Mouse (Mus musculus): ENCODE data around the gene Sik2. TPM values are rescaled to one million over a fixed set of nuclear protein-coding genes. Genes with fewer than 3 reads are reported as not detected.

The Sik2 gene
- 20.2 and 26.8 TPM in 2 replicates for polyA plus RNA-seq (2012; rRNA removed)

- peak; percentile 84 for DNase-seq
- Histone ChIP-seq H3K4me1 (ENCODE audit: control insufficient read depth, insufficient read depth, low read length) (peaks cover 4% of the 10 kb centered on the region; the same call in 1 of the 2 replicates), H3K4me3 (replicated peaks; ENCODE audit: extremely low read depth, low read depth, low read length) (peak within 1 kb of the TSS; percentile 84)
- TF ChIP-seq CTCF (IDR thresholded peaks at IDR 0.05; ENCODE audit: insufficient read depth, low read length) (peak; percentile 72), POLR2A (IDR thresholded peaks at IDR 0.05; ENCODE audit: borderline replicate concordance, extremely low read depth, low read depth, low read length) (peak; percentile 85)
- 1% methylated on average over 61 of the region's 85 CpGs for WGBS
Observed at GRCm38 (mm10) chr9:51008841-51009655, at the start of gene Sik2. Gene Sik2 (minus strand): TSS chr9:51009073.

GRCm38 (mm10) chr9:51056360-51057324 lies 47.8 kb upstream of the Sik2 start:
- Histone ChIP-seq H3K4me3 (replicated peaks; ENCODE audit: extremely low read depth, low read depth, low read length) (no peak overlapping the region), H3K4me1 (ENCODE audit: control insufficient read depth, insufficient read depth, low read length) (no peaks in the 10 kb centered on the region; the same call in 1 of the 2 replicates)
- no peak for DNase-seq
- no peak for TF ChIP-seq CTCF (IDR thresholded peaks at IDR 0.05; ENCODE audit: insufficient read depth, low read length)
- TF ChIP-seq POLR2A (IDR thresholded peaks at IDR 0.05; ENCODE audit: borderline replicate concordance, extremely low read depth, low read depth, low read length) = no peak
- WGBS = 65% methylated on average over 3 of the region's 3 CpGs

DNA sequence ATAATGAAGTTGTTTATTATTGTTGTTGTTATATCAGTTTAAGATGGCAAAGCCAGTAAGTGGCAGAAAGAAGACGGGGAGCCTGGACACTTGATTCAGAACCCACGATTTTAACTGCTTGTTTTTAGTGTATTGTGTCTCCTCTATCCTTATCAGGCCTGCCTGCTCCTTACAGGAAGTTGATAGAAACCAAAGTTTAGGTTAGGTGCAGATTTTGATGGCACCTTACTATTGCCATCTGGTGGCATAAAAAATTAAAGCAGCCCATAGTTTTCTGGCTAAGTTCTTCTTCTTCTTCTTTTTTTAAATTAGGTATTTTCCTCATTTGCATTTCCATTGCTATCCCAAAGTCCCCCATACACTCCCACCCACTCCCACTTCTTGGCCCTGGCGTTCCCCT lies 43.3 kb upstream of the Sik2 start:
- TF ChIP-seq CTCF (IDR thresholded peaks at IDR 0.05; ENCODE audit: insufficient read depth, low read length) = no peak
- no peak for TF ChIP-seq POLR2A (IDR thresholded peaks at IDR 0.05; ENCODE audit: borderline replicate concordance, extremely low read depth, low read depth, low read length)
- Histone ChIP-seq H3K4me1 (ENCODE audit: control insufficient read depth, insufficient read depth, low read length) (no peaks in the 10 kb centered on the region; the same call in 1 of the 2 replicates), H3K4me3 (replicated peaks; ENCODE audit: extremely low read depth, low read depth, low read length) (no peak overlapping the region)
- WGBS = 39% methylated on average over 3 of the region's 3 CpGs
- no peak for DNase-seq

DNA sequence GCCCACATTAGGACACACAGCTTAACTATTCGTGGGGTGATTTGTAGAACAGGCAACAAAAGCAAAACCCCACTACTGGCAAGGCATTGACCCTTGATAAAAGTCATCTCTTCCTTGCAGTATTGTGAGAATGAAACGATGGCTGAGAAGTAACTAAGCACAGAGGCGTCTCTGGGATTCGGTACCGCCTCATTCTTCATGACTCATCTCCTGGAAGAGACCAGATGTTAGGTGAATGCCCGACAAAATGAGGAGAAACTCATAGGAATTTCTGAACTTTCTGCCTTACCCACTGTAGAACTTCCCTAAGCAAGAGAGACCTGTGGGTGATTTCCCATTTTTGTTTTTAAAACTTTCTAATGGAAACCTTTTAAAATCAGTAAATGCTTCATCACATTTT lies 33.3 kb upstream of the Sik2 start:
- TF ChIP-seq POLR2A (IDR thresholded peaks at IDR 0.05; ENCODE audit: borderline replicate concordance, extremely low read depth, low read depth, low read length) (no peak), CTCF (IDR thresholded peaks at IDR 0.05; ENCODE audit: insufficient read depth, low read length) (no peak)
- Histone ChIP-seq H3K4me3 (replicated peaks; ENCODE audit: extremely low read depth, low read depth, low read length) (no peak overlapping the region), H3K4me1 (ENCODE audit: control insufficient read depth, insufficient read depth, low read length) (no peaks in the 10 kb centered on the region)
- 65% methylated on average over 6 of the region's 6 CpGs for WGBS
- DNase-seq = no peak

GRCm38 (mm10) chr9:51041491-51041980 lies 32.7 kb upstream of the Sik2 start:
- WGBS = 87% methylated on average over 7 of the region's 7 CpGs
- DNase-seq = no peak
- no peak for TF ChIP-seq CTCF (IDR thresholded peaks at IDR 0.05; ENCODE audit: insufficient read depth, low read length)
- TF ChIP-seq POLR2A (IDR thresholded peaks at IDR 0.05; ENCODE audit: borderline replicate concordance, extremely low read depth, low read depth, low read length) = no peak
- Histone ChIP-seq H3K4me3 (replicated peaks; ENCODE audit: extremely low read depth, low read depth, low read length) (no peak overlapping the region), H3K4me1 (ENCODE audit: control insufficient read depth, insufficient read depth, low read length) (no peaks in the 10 kb centered on the region)

DNA sequence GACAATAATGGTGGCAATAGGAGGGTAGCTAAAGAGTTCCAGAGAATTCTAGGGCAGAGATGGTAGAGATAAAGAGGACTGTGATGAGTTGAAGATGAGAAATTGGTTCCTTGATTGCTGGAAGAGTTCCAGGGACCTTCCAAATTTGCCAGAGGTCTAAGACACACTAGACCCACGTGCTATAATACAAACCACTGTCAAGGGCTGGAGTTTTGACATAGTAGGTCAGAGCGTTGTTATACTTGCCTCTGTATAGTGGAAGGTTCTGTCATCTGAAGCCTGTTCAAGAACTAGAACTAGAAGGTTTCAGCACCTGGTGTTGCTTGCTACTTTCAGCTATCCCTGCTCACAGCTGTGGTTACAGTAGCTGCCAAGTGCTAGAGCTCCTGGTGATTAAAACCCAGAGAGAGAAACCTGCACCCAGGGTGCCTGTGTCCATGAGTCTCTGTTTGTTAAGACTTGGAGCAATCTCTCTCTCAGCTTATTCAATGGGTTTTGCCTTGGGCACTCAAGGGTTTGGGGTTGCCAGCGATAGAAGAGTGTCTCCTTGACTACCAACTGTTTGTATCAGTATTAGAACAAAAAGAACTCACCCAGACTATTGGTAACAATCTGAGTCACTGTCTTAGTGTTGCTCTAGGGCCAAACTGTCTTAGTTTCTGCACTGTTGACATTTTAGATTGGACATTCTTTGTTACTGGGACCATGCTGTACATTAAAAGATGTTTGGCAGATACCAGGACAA lies 24.1 kb upstream of the Sik2 start:
- TF ChIP-seq POLR2A (IDR thresholded peaks at IDR 0.05; ENCODE audit: borderline replicate concordance, extremely low read depth, low read depth, low read length) = no peak
- TF ChIP-seq CTCF (IDR thresholded peaks at IDR 0.05; ENCODE audit: insufficient read depth, low read length) = no peak
- H3K4me1 ChIP-seq (ENCODE audit: control insufficient read depth, insufficient read depth, low read length) = no peaks in the 10 kb centered on the region
- 63% methylated on average over 3 of the region's 3 CpGs for WGBS
- DNase-seq = no peak
- H3K4me3 ChIP-seq (replicated peaks; ENCODE audit: extremely low read depth, low read depth, low read length) = no peak overlapping the region

DNA sequence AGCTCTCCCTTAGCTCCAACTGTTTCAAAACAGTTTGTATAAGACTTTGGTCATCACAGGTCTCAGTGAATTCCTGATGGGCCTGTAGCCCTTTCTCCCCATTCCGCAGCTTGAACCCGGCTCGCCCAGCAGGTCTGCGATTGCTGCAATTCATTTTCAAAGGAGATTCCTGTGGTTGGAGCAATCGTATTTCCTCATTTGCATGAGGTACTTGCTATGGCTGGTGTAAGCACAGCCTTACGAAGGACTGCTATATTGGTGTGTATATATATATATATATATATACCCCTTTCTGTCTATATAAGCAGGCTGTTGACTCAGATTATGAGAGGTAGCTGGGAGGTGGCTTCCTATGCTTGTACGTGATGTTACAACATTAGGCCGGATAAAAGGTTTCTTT lies 23.4 kb upstream of the Sik2 start:
- DNase-seq = no peak
- Histone ChIP-seq H3K4me3 (replicated peaks; ENCODE audit: extremely low read depth, low read depth, low read length) (no peak overlapping the region), H3K4me1 (ENCODE audit: control insufficient read depth, insufficient read depth, low read length) (no peaks in the 10 kb centered on the region)
- TF ChIP-seq POLR2A (IDR thresholded peaks at IDR 0.05; ENCODE audit: borderline replicate concordance, extremely low read depth, low read depth, low read length) (no peak), CTCF (IDR thresholded peaks at IDR 0.05; ENCODE audit: insufficient read depth, low read length) (no peak)
- WGBS = 73% methylated on average over 8 of the region's 8 CpGs

DNA sequence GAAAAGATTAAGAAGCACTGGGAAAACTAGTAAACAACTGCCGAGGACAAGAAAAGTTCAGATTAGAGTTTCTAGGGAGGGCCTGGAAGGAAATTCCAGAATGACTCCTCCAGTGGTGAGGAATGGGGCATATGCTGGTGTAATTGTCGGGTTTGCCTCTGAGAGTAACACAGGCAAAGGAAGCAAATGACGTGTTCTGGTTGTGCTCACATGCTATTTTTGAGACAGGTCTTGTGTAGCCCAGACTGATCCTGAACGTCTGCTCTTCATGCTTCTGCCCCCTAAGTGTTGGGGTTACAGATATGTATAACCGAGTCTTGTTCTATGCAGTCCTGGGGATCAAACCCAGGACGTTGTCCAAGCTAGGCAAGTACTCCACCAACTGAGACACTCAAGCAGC lies 22.7 kb upstream of the Sik2 start:
- Histone ChIP-seq H3K4me3 (replicated peaks; ENCODE audit: extremely low read depth, low read depth, low read length) (no peak overlapping the region), H3K4me1 (ENCODE audit: control insufficient read depth, insufficient read depth, low read length) (no peaks in the 10 kb centered on the region)
- TF ChIP-seq POLR2A (IDR thresholded peaks at IDR 0.05; ENCODE audit: borderline replicate concordance, extremely low read depth, low read depth, low read length) = no peak
- TF ChIP-seq CTCF (IDR thresholded peaks at IDR 0.05; ENCODE audit: insufficient read depth, low read length) = no peak
- DNase-seq = no peak
- WGBS = 43% methylated on average over 6 of the region's 6 CpGs

DNA sequence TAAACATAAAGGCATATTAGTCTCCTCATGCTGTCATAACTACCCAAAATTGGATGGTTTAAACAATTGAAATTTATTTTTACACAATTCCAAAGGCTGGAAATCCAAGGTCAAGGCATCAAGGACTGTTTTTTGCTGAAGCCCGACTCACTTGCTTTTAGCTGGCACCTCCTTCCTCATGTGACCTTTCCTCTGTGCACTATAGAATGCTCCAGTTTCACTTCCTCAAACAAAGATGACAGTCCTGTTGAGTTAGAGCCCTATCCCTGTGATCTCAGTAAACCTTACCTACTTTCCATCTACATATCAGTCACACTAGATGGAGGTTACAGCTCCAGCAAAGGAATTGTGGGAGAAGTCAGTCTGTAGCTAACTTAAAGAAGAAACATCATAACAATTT lies 21.3 kb upstream of the Sik2 start:
- no peak for TF ChIP-seq CTCF (IDR thresholded peaks at IDR 0.05; ENCODE audit: insufficient read depth, low read length)
- TF ChIP-seq POLR2A (IDR thresholded peaks at IDR 0.05; ENCODE audit: borderline replicate concordance, extremely low read depth, low read depth, low read length) = no peak
- WGBS = 15% methylated on average over 1 of the region's 1 CpGs
- DNase-seq = no peak
- Histone ChIP-seq H3K4me1 (ENCODE audit: control insufficient read depth, insufficient read depth, low read length) (no peaks in the 10 kb centered on the region), H3K4me3 (replicated peaks; ENCODE audit: extremely low read depth, low read depth, low read length) (no peak overlapping the region)
